Mouse (Mus musculus) mouse embryonic stem cell (cell line): Measurements from ENCODE around the gene Tprn.

Experiments
- in situ Hi-C, 2 experiments: fragments of 300-500 bp; cut with MboI; formaldehyde crosslinking; loops; 1 replicate in 1 of 2; 3 replicates in 1 of 2; pipeline ENCODE4 v1.14.3; 2019 to 2020; ENCODE audit warnings: low sequenced_read_pairs in 2 of 2, low pct_unique_long_range_greater_than_20kb in 1 of 2, mixed read lengths in 1 of 2; ENCODE audit not compliant: unreplicated experiment in 1 of 2

The Tprn gene

GRCm38 (mm10) chr2:25287927-25288649 lies 25.7 kb downstream of the Tprn start, which contains the start of gene Tmem210:
Tmem210 (plus strand) TSS chr2:25288145.
- in situ Hi-C loops: no loop called here

GRCm38 (mm10) chr2:25288734-25289345 lies 26.4 kb downstream of the Tprn start:
- in situ Hi-C loops: no loop called here

- in situ Hi-C loops: no loop called here
These were observed 27.2 kb downstream of the Tprn start, which contains the start of gene Lrrc26 for GRCm38 (mm10) chr2:25289651-25290050. Lrrc26 (plus strand) TSS chr2:25289915.

GRCm38 (mm10) chr2:25290101-25290815 lies 27.8 kb downstream of the Tprn start:
- in situ Hi-C loops: no loop called here

GRCm38 (mm10) chr2:25290816-25291130 lies 28.4 kb downstream of the Tprn start:
- in situ Hi-C loops: no loop called here

- in situ Hi-C loops: no loop called here
These were observed 29.0 kb downstream of the Tprn start for GRCm38 (mm10) chr2:25291184-25292053.

GRCm38 (mm10) chr2:25292054-25292544 lies 29.7 kb downstream of the Tprn start:
- in situ Hi-C loops: no loop called here

- in situ Hi-C loops: no loop called here
These were observed 30.4 kb downstream of the Tprn start for GRCm38 (mm10) chr2:25292856-25293255.

GRCm38 (mm10) chr2:25293706-25294105 lies 31.3 kb downstream of the Tprn start:
- in situ Hi-C loops: no loop called here

GRCm38 (mm10) chr2:25297093-25297492 lies 34.7 kb downstream of the Tprn start:
- in situ Hi-C loops: no loop called here

GRCm38 (mm10) chr2:25298046-25298445 lies 35.6 kb downstream of the Tprn start:
- in situ Hi-C loops: no loop called here

- in situ Hi-C loops: no loop called here
These were observed 41.0 kb downstream of the Tprn start for GRCm38 (mm10) chr2:25303452-25303851.

GRCm38 (mm10) chr2:25303931-25304656 lies 41.7 kb downstream of the Tprn start:
- in situ Hi-C loops: no loop called here

GRCm38 (mm10) chr2:25304657-25305541 lies 42.5 kb downstream of the Tprn start:
- in situ Hi-C loops: no loop called here

GRCm38 (mm10) chr2:25305587-25306359 lies 43.4 kb downstream of the Tprn start:
- in situ Hi-C loops: no loop called here

- in situ Hi-C loops: no loop called here
These were observed 47.8 kb downstream of the Tprn start for GRCm38 (mm10) chr2:25310180-25310579.
